7 mouse cellular contexts compared by ENCODE assay signal in genomic region chr4:130163391-130163861, GRCm38 (mm10). TPM values are rescaled to one million over a fixed set of nuclear protein-coding genes. Genes with fewer than 3 reads are reported as not detected.
DNase-seq lines count a peak whose midpoint lies in the region; ATAC-seq and TF ChIP-seq lines count a peak whose summit lies in the region.

No protein-coding gene starts in this region.

- H3K4me2 ChIP-seq in forebrain, embryonic 14.5 days (ENCODE audit: low read length), result peak overlapping the region; percentile 16; the same call in 1 of the 2 replicates
- peak overlapping the region; percentile 35 for H3K4me2 ChIP-seq in hindbrain, embryonic 12.5 days (replicated peaks)
- H3K4me2 ChIP-seq in limb, embryonic 14.5 days (replicated peaks; ENCODE audit: low read depth, low read length, severe bottlenecking), result peak overlapping the region; percentile 41
- peak overlapping the region; percentile 12; the same call in 1 of the 2 replicates for H3K4me2 ChIP-seq in midbrain, postnatal 0 days (ENCODE audit: low read depth, low read length, poor library complexity, severe bottlenecking)

- H3K9me3 ChIP-seq in forebrain, embryonic 14.5 days (replicated peaks; ENCODE audit: control insufficient read depth, low read length), result no peaks in the 10 kb centered on the region
- H3K9me3 ChIP-seq in hindbrain, embryonic 12.5 days (replicated peaks), result no peaks in the 10 kb centered on the region
- no peaks in the 10 kb centered on the region for H3K9me3 ChIP-seq in limb, embryonic 14.5 days (ENCODE audit: control insufficient read depth, low read length)
- H3K9me3 ChIP-seq in midbrain, postnatal 0 days (ENCODE audit: low read length), result no peaks in the 10 kb centered on the region

- no peak for TF ChIP-seq CTCF in midbrain, postnatal 0 days (IDR thresholded peaks at IDR 0.05)

- 6% methylated on average over 20 of the region's 20 CpGs for WGBS in forebrain, embryonic 14.5 days
- 4% methylated on average over 20 of the region's 20 CpGs for WGBS in hindbrain, embryonic 12.5 days
- 7% methylated on average over 19 of the region's 20 CpGs for WGBS in limb, embryonic 14.5 days
- 18% methylated on average over 20 of the region's 20 CpGs for WGBS in midbrain, postnatal 0 days

- no peak overlapping the region for H3K27ac ChIP-seq in forebrain, embryonic 14.5 days (ENCODE audit: low read depth, low read length)
- H3K27ac ChIP-seq in hindbrain, embryonic 12.5 days, result no peak overlapping the region
- no peak overlapping the region for H3K27ac ChIP-seq in limb, embryonic 14.5 days (replicated peaks; ENCODE audit: low read depth, low read length)
- H3K27ac ChIP-seq in midbrain, postnatal 0 days (ENCODE audit: low read depth, low read length), result no peak overlapping the region

- DNase-seq in forebrain, embryonic 14.5 days (ENCODE audit: low spot score), result no peak
- no peak for DNase-seq in limb, embryonic 14.5 days (ENCODE audit: low spot score)
- DNase-seq in midbrain, postnatal 0 days (ENCODE audit: low spot score), result no peak
- no peak for DNase-seq in cerebellum, adult 8-10 months
- no peak for DNase-seq in left cerebral cortex, postnatal 36 days (ENCODE audit: low spot score in 2 of 2)

- 0 out of 2 replicates have a peak overlapping the region, but pooled peaks have one; percentile 13 for H3K9ac ChIP-seq in forebrain, embryonic 14.5 days (ENCODE audit: low read length)
- H3K9ac ChIP-seq in hindbrain, embryonic 12.5 days, result no peak overlapping the region; the same call in 1 of the 2 replicates
- peak overlapping the region; percentile 34 for H3K9ac ChIP-seq in limb, embryonic 14.5 days (ENCODE audit: low read depth, low read length, severe bottlenecking)
- H3K9ac ChIP-seq in midbrain, postnatal 0 days (replicated peaks; ENCODE audit: low read length, poor library complexity, severe bottlenecking), result peak overlapping the region; percentile 24; the same call in 1 of the 2 replicates

- H3K4me1 ChIP-seq in forebrain, embryonic 14.5 days (ENCODE audit: control insufficient read depth, insufficient read depth, low read length), result peaks cover 6% of the 10 kb centered on the region; the same call in 1 of the 2 replicates
- peaks cover 24% of the 10 kb centered on the region for H3K4me1 ChIP-seq in hindbrain, embryonic 12.5 days
- peaks cover 32% of the 10 kb centered on the region for H3K4me1 ChIP-seq in limb, embryonic 14.5 days (ENCODE audit: control insufficient read depth, insufficient read depth, low read length)
- no peaks in the 10 kb centered on the region; the same call in 1 of the 2 replicates for H3K4me1 ChIP-seq in midbrain, postnatal 0 days (ENCODE audit: insufficient read depth, low read length)

- ATAC-seq in common myeloid progenitor, adult 5-6 weeks (replicated peaks; ENCODE audit: low read depth, poor library complexity, severe bottlenecking), result peak; percentile 23; the same call in 1 of the 2 replicates
- no peak for ATAC-seq in forebrain, embryonic 14.5 days
- ATAC-seq in hindbrain, embryonic 12.5 days (ENCODE audit: low FRiP score), result no peak
- ATAC-seq in limb, embryonic 14.5 days (ENCODE audit: low FRiP score, low read depth), result no peak
- ATAC-seq in midbrain, postnatal 0 days (ENCODE audit: low FRiP score), result no peak

- TF ChIP-seq POLR2A in limb, embryonic 14.5 days (IDR thresholded peaks at IDR 0.05; ENCODE audit: borderline replicate concordance, extremely low read depth, insufficient read depth, insufficient read length), result no peak

- H3K4me3 ChIP-seq in forebrain, embryonic 14.5 days (ENCODE audit: low read depth, low read length), result no peak overlapping the region
- peak overlapping the region; percentile 3; the same call in 1 of the 2 replicates for H3K4me3 ChIP-seq in hindbrain, embryonic 12.5 days
- peak overlapping the region; percentile 10; the same call in 1 of the 2 replicates for H3K4me3 ChIP-seq in limb, embryonic 14.5 days (replicated peaks; ENCODE audit: low read length)
- no peak overlapping the region for H3K4me3 ChIP-seq in midbrain, postnatal 0 days (ENCODE audit: low read depth, low read length)

- H3K36me3 ChIP-seq in forebrain, embryonic 14.5 days (ENCODE audit: control insufficient read depth, insufficient read depth, low read length), result no peaks in the 10 kb centered on the region
- no peaks in the 10 kb centered on the region for H3K36me3 ChIP-seq in hindbrain, embryonic 12.5 days
- H3K36me3 ChIP-seq in limb, embryonic 14.5 days (ENCODE audit: control insufficient read depth, insufficient read depth, low read length), result no peaks in the 10 kb centered on the region
- H3K36me3 ChIP-seq in midbrain, postnatal 0 days (ENCODE audit: insufficient read depth, low read length), result no peaks in the 10 kb centered on the region

- intact Hi-C loops in left cerebral cortex, postnatal 36 days (cut with DNase I), result no loop called here

- H3K27me3 ChIP-seq in forebrain, embryonic 14.5 days (replicated peaks; ENCODE audit: control insufficient read depth, insufficient read depth, low read length), result peaks cover 5% of the 10 kb centered on the region; the same call in 1 of the 2 replicates
- peaks cover 66% of the 10 kb centered on the region for H3K27me3 ChIP-seq in hindbrain, embryonic 12.5 days
- H3K27me3 ChIP-seq in limb, embryonic 14.5 days (ENCODE audit: control insufficient read depth, insufficient read depth, low read length), result no peaks in the 10 kb centered on the region
- H3K27me3 ChIP-seq in midbrain, postnatal 0 days (ENCODE audit: insufficient read depth, low read length), result peaks cover 4% of the 10 kb centered on the region; the same call in 1 of the 2 replicates

RNA-seq across cellular contexts. Expression of gene Tinagl1, which starts 11.5 kb away (rescaled TPM):
- total RNA-seq in common myeloid progenitor, adult 5-6 weeks (2017), result 3.5 and 4.8 TPM in 2 replicates
- 2.7 and 4.0 TPM in 2 replicates for polyA plus RNA-seq in forebrain, embryonic 14.5 days (2014; fragmentation: Nextera tagmentation; extraction: Ambion mirVana)
- 10.6 and 11.0 TPM in 2 replicates for polyA plus RNA-seq in hindbrain, embryonic 12.5 days (2016; fragmentation: Nextera tagmentation; extraction: Ambion mirVana)
- 19.9 and 23.9 TPM in 2 replicates for polyA plus RNA-seq in limb, embryonic 14.5 days (2012; rRNA removed)
- polyA plus RNA-seq in limb, embryonic 14.5 days (2014; fragmentation: Nextera tagmentation; extraction: Ambion mirVana), result 13.6 and 14.2 TPM in 2 replicates
- 7.2 and 7.5 TPM in 2 replicates for total RNA-seq in midbrain, postnatal 0 days (2014; rRNA removed)
- 2.9 and 4.3 TPM in 2 replicates for polyA plus RNA-seq in midbrain, postnatal 0 days (2015; fragmentation: Nextera tagmentation; extraction: Ambion mirVana)
- total RNA-seq in left cerebral cortex, postnatal 36 days (2021), result 10 to 100 TPM in 1 of 2 experiments, 1 to 10 TPM in 1; 8.0 to 13.4 TPM

RNA-seq across cellular contexts. Expression of gene Hcrtr1, which starts 24.3 kb away (rescaled TPM):
- total RNA-seq in common myeloid progenitor, adult 5-6 weeks (2017), result not detected in 2 replicates
- 0.13 and 0.48 TPM in 2 replicates for polyA plus RNA-seq in forebrain, embryonic 14.5 days (2014; fragmentation: Nextera tagmentation; extraction: Ambion mirVana)
- 1.0 and 1.3 TPM in 2 replicates for polyA plus RNA-seq in hindbrain, embryonic 12.5 days (2016; fragmentation: Nextera tagmentation; extraction: Ambion mirVana)
- 0.10 and 0.37 TPM in 2 replicates for polyA plus RNA-seq in limb, embryonic 14.5 days (2012; rRNA removed)
- polyA plus RNA-seq in limb, embryonic 14.5 days (2014; fragmentation: Nextera tagmentation; extraction: Ambion mirVana), result 0.08 TPM in 1 of 2 replicates, not detected in the other
- 14.5 and 20.4 TPM in 2 replicates for total RNA-seq in midbrain, postnatal 0 days (2014; rRNA removed)
- 13.9 and 16.7 TPM in 2 replicates for polyA plus RNA-seq in midbrain, postnatal 0 days (2015; fragmentation: Nextera tagmentation; extraction: Ambion mirVana)
- total RNA-seq in left cerebral cortex, postnatal 36 days (2021), result 1 to 10 TPM; 2.0 to 2.4 TPM

RNA-seq across cellular contexts. Expression of gene Gm853, which starts 58.8 kb away (rescaled TPM):
- total RNA-seq in common myeloid progenitor, adult 5-6 weeks (2017), result not detected in 2 replicates
- polyA plus RNA-seq in forebrain, embryonic 14.5 days (2014; fragmentation: Nextera tagmentation; extraction: Ambion mirVana), result 0.11 and 0.89 TPM in 2 replicates
- polyA plus RNA-seq in hindbrain, embryonic 12.5 days (2016; fragmentation: Nextera tagmentation; extraction: Ambion mirVana), result 1.1 and 1.4 TPM in 2 replicates
- 0.03 and 0.04 TPM in 2 replicates for polyA plus RNA-seq in limb, embryonic 14.5 days (2012; rRNA removed)
- polyA plus RNA-seq in limb, embryonic 14.5 days (2014; fragmentation: Nextera tagmentation; extraction: Ambion mirVana), result not detected in 2 replicates
- 0.49 TPM in 1 of 2 replicates, not detected in the other for total RNA-seq in midbrain, postnatal 0 days (2014; rRNA removed)
- polyA plus RNA-seq in midbrain, postnatal 0 days (2015; fragmentation: Nextera tagmentation; extraction: Ambion mirVana), result not detected in 2 replicates
- total RNA-seq in left cerebral cortex, postnatal 36 days (2021), result not detected

Comparison
In these comparisons a context has a peak if more than half of its experiments do, and no peak if none do; other contexts are left out.
1. H3K4me3 ChIP-seq: peak in hindbrain, embryonic 12.5 days (single experiment) and limb, embryonic 14.5 days (single experiment); none in forebrain, embryonic 14.5 days (single experiment) and midbrain, postnatal 0 days (single experiment).
2. Peak in every context shown above with its lines, with median percentiles within 50 percentile points of each other: H3K4me2 ChIP-seq.